Mouse (Mus musculus) CH12.LX (cell line): ENCODE results near the gene Pom121l2. TPM values are rescaled to one million over a fixed set of nuclear protein-coding genes. Genes with fewer than 3 reads are reported as not detected.
A peak's percentile ranks its signal among the peaks of the same experiment; 100 is the strongest.

ENCODE experiments used
- DNase-seq: peaks from one replicate; pipeline ENCODE4 v3.0.0-alpha.2; 2013; ENCODE audit errors: extremely low read depth
- H3K27ac ChIP-seq: 2 replicates; pipeline ENCODE4 v1.5.1; 2012; ENCODE audit warnings: low read depth, mild to moderate bottlenecking, control low read depth, moderate library complexity; ENCODE audit not compliant: insufficient read depth
- H3K27me3 ChIP-seq: replicated peaks from 2 replicates; pipeline ENCODE3; 2012; ENCODE audit warnings: inconsistent platforms
- H3K36me3 ChIP-seq, 2 experiments: replicated peaks in 1 of 2; 2 replicates each; pipeline versions ENCODE3 to v1.6.1; 2012; ENCODE audit warnings: inconsistent platforms in 1 of 2, low read length in 1 of 2, mild to moderate bottlenecking in 1 of 2, mixed read lengths in 1 of 2, moderate library complexity in 1 of 2; ENCODE audit not compliant: control insufficient read depth in 1 of 2, insufficient read depth in 1 of 2
- H3K4me1 ChIP-seq, 2 experiments: 2 replicates each; pipeline ENCODE4 v1.6.1; 2012; ENCODE audit warnings: inconsistent platforms in 1 of 2, moderate library complexity in 1 of 2; ENCODE audit not compliant: insufficient read depth in 2 of 2, control insufficient read depth in 1 of 2
- H3K4me2 ChIP-seq: 2 replicates; pipeline ENCODE4 v1.6.1; 2012; ENCODE audit warnings: low read depth, mild to moderate bottlenecking, control low read depth; ENCODE audit not compliant: poor library complexity, insufficient read depth, severe bottlenecking
- H3K4me3 ChIP-seq, 3 experiments: fragments of 150-350 bp in 1 of 3; sonication (generic) in 1 of 3; replicated peaks in 1 of 3; 2 replicates each; pipeline versions ENCODE3 to v1.5.1; 2011 to 2012; ENCODE audit warnings: low read depth in 2 of 3, low read length in 2 of 3, mild to moderate bottlenecking in 2 of 3, moderate library complexity in 2 of 3, control low read depth in 1 of 3, improper control_type of control experiment in 1 of 3, inconsistent platforms in 1 of 3, mixed read lengths in 1 of 3; ENCODE audit not compliant: poor library complexity in 1 of 3
- H3K79me2 ChIP-seq: replicated peaks from 2 replicates; pipeline ENCODE4 v1.6.1; 2012; ENCODE audit warnings: mild to moderate bottlenecking, moderate library complexity; ENCODE audit not compliant: control insufficient read depth, poor library complexity, insufficient read depth, severe bottlenecking; ENCODE audit errors: extremely low read depth
- H3K9ac ChIP-seq: 2 replicates; pipeline ENCODE4 v1.6.1; 2012; ENCODE audit warnings: low read depth, mild to moderate bottlenecking, control low read depth, moderate library complexity; ENCODE audit not compliant: insufficient read depth
- H3K9me3 ChIP-seq: replicated peaks from 2 replicates; pipeline ENCODE3; 2012; ENCODE audit warnings: low read length, inconsistent platforms, mixed read lengths
- BHLHE40 ChIP-seq: IDR thresholded peaks from 2 replicates; pipeline ENCODE4 v1.6.1; 2011; ENCODE audit warnings: mild to moderate bottlenecking, low read depth, low read length, improper control_type of control experiment
- CHD1 ChIP-seq: IDR thresholded peaks from 2 replicates; pipeline ENCODE4 v1.6.1; 2012; ENCODE audit warnings: low read depth, low read length, improper control_type of control experiment, inconsistent platforms
- CHD2 ChIP-seq: IDR thresholded peaks from 2 replicates; pipeline ENCODE4 v1.6.1; 2011; ENCODE audit warnings: low read length, improper control_type of control experiment
- CTCF ChIP-seq, 2 experiments: IDR thresholded peaks in 1 of 2; conservative IDR thresholded peaks in 1 of 2; 2 replicates each; pipeline ENCODE4 v1.5.1; 2011 to 2012; ENCODE audit warnings: low read depth in 2 of 2, low read length in 2 of 2, improper control_type of control experiment in 1 of 2, inconsistent platforms in 1 of 2, mild to moderate bottlenecking in 1 of 2, moderate library complexity in 1 of 2
- E2F4 ChIP-seq: IDR thresholded peaks from 2 replicates; pipeline ENCODE4 v1.6.1; 2011; ENCODE audit warnings: low read depth, low read length, improper control_type of control experiment; ENCODE audit not compliant: insufficient replicate concordance
- ELF1 ChIP-seq: IDR thresholded peaks from 2 replicates; pipeline ENCODE4 v1.6.1; 2014; ENCODE audit warnings: low read depth, mild to moderate bottlenecking, inconsistent platforms, low read length, improper control_type of control experiment
- EP300 ChIP-seq: IDR thresholded peaks from 2 replicates; pipeline ENCODE4 v1.6.1; 2011; ENCODE audit warnings: low read length, improper control_type of control experiment
- ETS1 ChIP-seq: conservative IDR thresholded peaks from 2 replicates; pipeline ENCODE4 v1.6.1; 2012; ENCODE audit warnings: low read depth, mild to moderate bottlenecking, inconsistent platforms, low read length, improper control_type of control experiment, moderate library complexity
- GABPA ChIP-seq: IDR thresholded peaks from 2 replicates; pipeline ENCODE4 v1.6.1; 2012; ENCODE audit warnings: low read depth, low read length, improper control_type of control experiment, inconsistent platforms; ENCODE audit not compliant: insufficient replicate concordance
- HCFC1 ChIP-seq: IDR thresholded peaks from 2 replicates; pipeline ENCODE4 v1.6.1; 2012; ENCODE audit warnings: low read depth, mild to moderate bottlenecking, inconsistent platforms, low read length, improper control_type of control experiment
- IRF4 ChIP-seq: IDR thresholded peaks from 2 replicates; pipeline ENCODE4 v1.6.1; 2014; ENCODE audit warnings: low read depth, mild to moderate bottlenecking, inconsistent platforms, low read length, improper control_type of control experiment
- JUN ChIP-seq: IDR thresholded peaks from 2 replicates; pipeline ENCODE4 v1.6.1; 2011; ENCODE audit warnings: low read depth, mild to moderate bottlenecking, low read length, improper control_type of control experiment, moderate library complexity; ENCODE audit not compliant: insufficient read depth
- JUND ChIP-seq: conservative IDR thresholded peaks from 2 replicates; pipeline ENCODE4 v1.6.1; 2011; ENCODE audit warnings: low read depth, low read length, improper control_type of control experiment
- MAFK ChIP-seq: IDR thresholded peaks from 2 replicates; pipeline ENCODE4 v1.6.1; 2011; ENCODE audit warnings: low read length, improper control_type of control experiment; ENCODE audit not compliant: insufficient replicate concordance
- MAX ChIP-seq: IDR thresholded peaks from 2 replicates; pipeline ENCODE4 v1.6.1; 2011; ENCODE audit warnings: low read length, improper control_type of control experiment
- MAZ ChIP-seq: IDR thresholded peaks from 2 replicates; pipeline ENCODE4 v1.6.1; 2012; ENCODE audit warnings: low read depth, mild to moderate bottlenecking, inconsistent platforms, low read length, improper control_type of control experiment, moderate library complexity
- MEF2A ChIP-seq: IDR thresholded peaks from 2 replicates; pipeline ENCODE4 v1.6.1; 2014; ENCODE audit warnings: low read depth, mild to moderate bottlenecking, inconsistent platforms, low read length, improper control_type of control experiment, borderline replicate concordance
- MXI1 ChIP-seq: IDR thresholded peaks from 2 replicates; pipeline ENCODE4 v1.6.1; 2011; ENCODE audit warnings: mild to moderate bottlenecking, low read depth, low read length, improper control_type of control experiment
- MYC ChIP-seq: IDR thresholded peaks from 2 replicates; pipeline ENCODE4 v1.6.1; 2011; ENCODE audit warnings: low read depth, mild to moderate bottlenecking, improper control_type of control experiment, low read length
- NELFE ChIP-seq: IDR thresholded peaks from 2 replicates; pipeline ENCODE4 v1.6.1; 2011; ENCODE audit warnings: low read depth, low read length, improper control_type of control experiment
- NRF1 ChIP-seq: IDR thresholded peaks from 2 replicates; pipeline ENCODE4 v1.6.1; 2014; ENCODE audit warnings: low read depth, mild to moderate bottlenecking, inconsistent platforms, low read length, improper control_type of control experiment, moderate library complexity
- PAX5 ChIP-seq: IDR thresholded peaks from 2 replicates; pipeline ENCODE4 v1.6.1; 2012; ENCODE audit warnings: low read length, inconsistent platforms, mixed read lengths
- POLR2A ChIP-seq: IDR thresholded peaks from 2 replicates; pipeline ENCODE4 v1.6.1; 2011; ENCODE audit warnings: low read depth, mild to moderate bottlenecking, improper control_type of control experiment, low read length
- POLR2AphosphoS2 ChIP-seq: IDR thresholded peaks from 2 replicates; pipeline ENCODE4 v1.6.1; 2011; ENCODE audit warnings: low read depth, low read length, improper control_type of control experiment
- RAD21 ChIP-seq: IDR thresholded peaks from 2 replicates; pipeline ENCODE4 v1.6.1; 2011; ENCODE audit warnings: low read depth, mild to moderate bottlenecking, low read length, improper control_type of control experiment, moderate library complexity
- RCOR1 ChIP-seq: conservative IDR thresholded peaks from 2 replicates; pipeline ENCODE4 v1.6.1; 2012; ENCODE audit warnings: low read depth, mild to moderate bottlenecking, inconsistent platforms, low read length, improper control_type of control experiment
- SIN3A ChIP-seq: IDR thresholded peaks from 2 replicates; pipeline ENCODE4 v1.6.1; 2012; ENCODE audit warnings: low read length, improper control_type of control experiment, inconsistent platforms
- SMC3 ChIP-seq: IDR thresholded peaks from 2 replicates; pipeline ENCODE4 v1.6.1; 2011; ENCODE audit warnings: low read depth, low read length, improper control_type of control experiment
- TBP ChIP-seq: conservative IDR thresholded peaks from 2 replicates; pipeline ENCODE4 v1.6.1; 2011; ENCODE audit warnings: low read depth, low read length, improper control_type of control experiment
- TCF12 ChIP-seq: IDR thresholded peaks from 2 replicates; pipeline ENCODE4 v1.6.1; 2014; ENCODE audit warnings: low read depth, mild to moderate bottlenecking, inconsistent platforms, low read length, improper control_type of control experiment
- UBTF ChIP-seq: IDR thresholded peaks from 2 replicates; pipeline ENCODE4 v1.6.1; 2012; ENCODE audit warnings: low read depth, mild to moderate bottlenecking, inconsistent platforms, low read length, improper control_type of control experiment, moderate library complexity
- USF1 ChIP-seq: IDR thresholded peaks from 2 replicates; pipeline ENCODE4 v1.6.1; 2014; ENCODE audit warnings: low read depth, mild to moderate bottlenecking, inconsistent platforms, low read length, improper control_type of control experiment
- USF2 ChIP-seq: conservative IDR thresholded peaks from 2 replicates; pipeline ENCODE4 v1.6.1; 2011; ENCODE audit warnings: low read depth, low read length, improper control_type of control experiment
- ZC3H11A ChIP-seq: IDR thresholded peaks from 2 replicates; pipeline ENCODE4 v1.6.1; 2012; ENCODE audit warnings: low read depth, mild to moderate bottlenecking, inconsistent platforms, low read length, improper control_type of control experiment
- ZKSCAN1 ChIP-seq: IDR thresholded peaks from 2 replicates; pipeline ENCODE4 v1.6.1; 2012; ENCODE audit warnings: low read depth, inconsistent platforms, low read length, improper control_type of control experiment, borderline replicate concordance
- ZMIZ1 ChIP-seq: IDR thresholded peaks from 2 replicates; pipeline ENCODE4 v1.6.1; 2012; ENCODE audit warnings: low read depth, mild to moderate bottlenecking, inconsistent platforms, low read length, improper control_type of control experiment
- ZNF384 ChIP-seq: IDR thresholded peaks from 2 replicates; pipeline ENCODE4 v1.6.1; 2012; ENCODE audit warnings: low read depth, low read length, improper control_type of control experiment, inconsistent platforms
- dilution Hi-C: fragments of 300-500 bp; cut with MboI; formaldehyde crosslinking; loops from 2 replicates; pipeline ENCODE4 v1.14.3; 2020; ENCODE audit warnings: low sequenced_read_pairs; ENCODE audit not compliant: extremely low pct_unique_long_range_greater_than_20kb, extremely low pct_ligation_motif_present
- in situ Hi-C: fragments of 300-500 bp; cut with MboI; formaldehyde crosslinking; loops from 3 replicates; pipeline ENCODE4 v1.14.3; 2019; ENCODE audit warnings: low sequenced_read_pairs, low pct_ligation_motif_present, low pct_unique_long_range_greater_than_20kb, mixed read lengths
- polyA plus RNA-seq: library from polyadenylated mRNA; unstranded; fragments of >175 nt; gene quantifications from 2 replicates; pipeline ENCODE4 v1.2.1, GENCODE M21; 2012; ENCODE audit warnings: low read depth; ENCODE audit not compliant: insufficient read length
- total RNA-seq, 2 experiments: library from RNA; depleted of rRNA; stranded (reverse); fragments of 300-350 nt in 1 of 2; fragments of >200 nt in 1 of 2; gene quantifications; 2 replicates each; pipeline ENCODE4 v1.2.3; 2012 to 2014

The Pom121l2 gene
- total and polyA plus RNA-seq, 3 experiments, result not detected

DNA sequence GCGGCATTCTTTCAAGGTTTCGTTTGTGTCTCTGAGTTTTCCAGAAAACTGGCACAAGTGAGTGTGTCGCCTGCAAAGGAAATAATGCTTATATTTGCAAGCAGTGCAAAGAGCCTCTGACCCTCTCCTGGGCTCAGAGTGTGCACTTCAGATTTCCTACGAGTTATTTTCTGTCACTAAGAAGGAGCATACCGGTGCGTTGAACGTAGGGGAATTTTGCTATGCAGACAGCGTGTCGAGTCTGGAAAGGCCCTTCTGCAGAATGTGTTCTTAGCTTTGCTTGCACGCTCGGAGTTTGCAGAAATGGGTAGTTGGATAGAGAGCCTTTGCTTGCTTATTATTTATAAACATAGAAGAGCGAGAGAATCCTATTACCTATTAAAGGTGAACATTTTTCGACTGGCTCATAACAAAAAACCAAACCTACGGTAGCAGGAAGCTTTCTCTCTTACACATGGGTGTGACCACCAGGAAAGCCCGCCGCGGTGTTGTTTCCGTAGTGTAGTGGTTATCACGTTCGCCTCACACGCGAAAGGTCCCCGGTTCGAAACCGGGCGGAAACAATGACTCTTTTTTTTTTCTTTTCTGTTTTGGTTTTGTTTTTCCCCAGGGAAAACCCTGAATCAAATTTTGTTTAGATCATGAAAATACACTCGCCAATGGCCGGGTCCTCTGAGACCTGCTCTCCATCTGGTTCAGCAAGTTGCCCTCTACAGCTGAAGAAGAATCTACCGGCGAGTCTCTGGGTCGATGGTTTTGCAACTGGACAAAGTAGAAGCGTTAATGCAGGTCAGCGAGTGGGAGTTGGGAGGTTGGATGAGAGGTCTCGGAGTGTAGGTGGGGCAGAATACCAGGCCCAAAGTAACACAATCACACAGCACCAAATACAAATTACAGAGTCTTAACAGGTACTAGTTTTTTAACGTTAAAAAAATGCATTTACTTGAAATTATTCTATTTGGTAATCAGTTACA is 45.4 kb downstream of the Pom121l2 start:
- H3K4me3 ChIP-seq, result peak overlapping the region; percentile 52 to 67 (median 61)
- peaks cover 5% of the 10 kb centered on the region for H3K27me3 ChIP-seq
- peak overlapping the region; percentile 45; the same call in 1 of the 2 replicates for H3K9ac ChIP-seq
- no peaks in the 10 kb centered on the region for H3K9me3 ChIP-seq
- H3K36me3 ChIP-seq, result no peaks in the 10 kb centered on the region
- peaks cover 0 to 3% of the 10 kb centered on the region in 2 experiments; a peak in 1 of 4 replicates for H3K4me1 ChIP-seq
- peak overlapping the region; percentile 1; the same call in 1 of the 2 replicates for H3K27ac ChIP-seq
- no peaks in the 10 kb centered on the region for H3K79me2 ChIP-seq
- peak overlapping the region; percentile 96 for H3K4me2 ChIP-seq
- in situ Hi-C loops (loop anchor here (10.0 to 25.0 kb wide), 2 partner anchors 852 to 1736 kb away; partner anchors contain the start of genes Hist1h1a, Hist1h2ab, Hist1h3a and Hist1h3b), dilution Hi-C loops (no loop called here)
- peak; percentile 88 for DNase-seq
- no peak for TF ChIP-seq CTCF (conservative IDR thresholded peaks at IDR 0.05 in 1 of 2, IDR thresholded peaks at IDR 0.05 in 1 of 2; ENCODE audit: low read depth in 2 of 2, low read length in 2 of 2)
- no peak for TF ChIP-seq NELFE
- no peak for TF ChIP-seq JUND
- TF ChIP-seq NRF1, result no peak; the same call in 1 of the 2 replicates
- TF ChIP-seq CHD2, result no peak
- TF ChIP-seq MAZ, result no peak
- TF ChIP-seq TCF12, result peak; percentile 47; the same call in 1 of the 2 replicates
- no peak for TF ChIP-seq GABPA
- TF ChIP-seq HCFC1, result no peak; the same call in 1 of the 2 replicates
- TF ChIP-seq SIN3A, result no peak; the same call in 1 of the 2 replicates
- TF ChIP-seq JUN, result no peak; the same call in 1 of the 2 replicates
- 0 out of 2 replicates have a peak, but pooled peaks have one; percentile 8 for TF ChIP-seq MYC
- no peak for TF ChIP-seq POLR2AphosphoS2
- peak; percentile 55 for TF ChIP-seq ETS1
- no peak for TF ChIP-seq ZKSCAN1
- no peak for TF ChIP-seq CHD1
- no peak for TF ChIP-seq USF2
- peak; percentile 88 for TF ChIP-seq MAFK
- TF ChIP-seq ZMIZ1, result no peak
- no peak for TF ChIP-seq POLR2A
- no peak for TF ChIP-seq E2F4
- TF ChIP-seq IRF4, result peak; percentile 52; the same call in 1 of the 2 replicates
- no peak for TF ChIP-seq ZC3H11A
- peak; percentile 96 for TF ChIP-seq ZNF384
- TF ChIP-seq RAD21, result no peak
- no peak for TF ChIP-seq USF1
- TF ChIP-seq MXI1, result no peak
- peak; percentile 85 for TF ChIP-seq BHLHE40
- no peak for TF ChIP-seq EP300
- TF ChIP-seq TBP, result peak; percentile 99
- TF ChIP-seq ELF1, result peak; percentile 92
- TF ChIP-seq RCOR1, result 0 out of 2 replicates have a peak, but pooled peaks have one; percentile 54
- no peak; the same call in 1 of the 2 replicates for TF ChIP-seq MAX
- TF ChIP-seq MEF2A, result peak; percentile 21; the same call in 1 of the 2 replicates
- no peak for TF ChIP-seq SMC3
- TF ChIP-seq PAX5, result no peak
- no peak for TF ChIP-seq UBTF
